ENCODE assay signal across 13 mouse cellular contexts in genomic region chr12:32489415-32490139, GRCm38 (mm10).
DNase-seq lines count a peak whose midpoint lies in the region; ATAC-seq and TF ChIP-seq lines count a peak whose summit lies in the region.
"Had no signal": no experiment of that assay in that cellular context is flagged by ENCODE, and none has a peak within 500 bp of the region (broad histone marks: within the 10 kb centered on the region; RNA-seq: fewer than 3 reads in every experiment).

No protein-coding gene starts in this region.

- no peak for TF ChIP-seq EP300 in MEL (IDR thresholded peaks at IDR 0.05; ENCODE audit: low read depth in 1 of 2, low read length in 2 of 2)

- peak; percentile 46 for DNase-seq in MEL (ENCODE audit: low read depth, low spot score)
- DNase-seq in cerebellum, adult 18-20 months, result no peak
- no peak for DNase-seq in urinary bladder, postnatal 4 days (ENCODE audit: low spot score in 2 of 2)
- DNase-seq: kidney, adult 2 months; left cerebral cortex, postnatal 4 days; lung, adult 2 months had no signal

- H3K4me2 ChIP-seq in hindbrain, embryonic 15.5 days, result peak overlapping the region; percentile 24; the same call in 1 of the 2 replicates
- H3K4me2 ChIP-seq in hindbrain, embryonic 12.5 days (replicated peaks), result no peak overlapping the region
- H3K4me2 ChIP-seq in forebrain, embryonic 16.5 days (ENCODE audit: low read length), result peak overlapping the region; percentile 28; the same call in 1 of the 2 replicates
- H3K4me2 ChIP-seq in midbrain, embryonic 15.5 days, result peak overlapping the region; percentile 25; the same call in 1 of the 2 replicates
- no peak overlapping the region for H3K4me2 ChIP-seq in heart, embryonic 12.5 days
- H3K4me2 ChIP-seq: heart, embryonic 13.5 days; stomach, embryonic 15.5 days had no signal

- no peak overlapping the region for H3K9ac ChIP-seq in hindbrain, embryonic 15.5 days
- no peak overlapping the region for H3K9ac ChIP-seq in hindbrain, embryonic 12.5 days
- H3K9ac ChIP-seq in MEL (ENCODE audit: control insufficient read depth, low read depth, low read length, poor library complexity, severe bottlenecking), result no peak overlapping the region
- no peak overlapping the region for H3K9ac ChIP-seq in forebrain, embryonic 16.5 days (replicated peaks; ENCODE audit: low read depth, low read length)
- no peak overlapping the region for H3K9ac ChIP-seq in midbrain, embryonic 15.5 days
- no peak overlapping the region for H3K9ac ChIP-seq in heart, embryonic 12.5 days
- H3K9ac ChIP-seq: heart, embryonic 13.5 days; stomach, embryonic 15.5 days had no signal

- no peaks in the 10 kb centered on the region for H3K27me3 ChIP-seq in hindbrain, embryonic 15.5 days
- H3K27me3 ChIP-seq in hindbrain, embryonic 12.5 days, result no peaks in the 10 kb centered on the region
- H3K27me3 ChIP-seq in MEL (ENCODE audit: control insufficient read depth in 1 of 2, insufficient read depth in 2 of 2, low read length in 2 of 2), result no peaks in the 10 kb centered on the region
- H3K27me3 ChIP-seq in forebrain, embryonic 16.5 days (replicated peaks; ENCODE audit: control insufficient read depth, insufficient read depth, low read length), result no peaks in the 10 kb centered on the region
- no peaks in the 10 kb centered on the region for H3K27me3 ChIP-seq in midbrain, embryonic 15.5 days (replicated peaks)
- no peaks in the 10 kb centered on the region for H3K27me3 ChIP-seq in heart, embryonic 12.5 days (replicated peaks)
- H3K27me3 ChIP-seq: heart, embryonic 13.5 days; stomach, embryonic 15.5 days had no signal

- 0 out of 2 replicates have a peak, but pooled peaks cover 3% of the 10 kb centered on the region for H3K4me1 ChIP-seq in hindbrain, embryonic 15.5 days (replicated peaks)
- no peaks in the 10 kb centered on the region for H3K4me1 ChIP-seq in hindbrain, embryonic 12.5 days
- H3K4me1 ChIP-seq in MEL (ENCODE audit: control insufficient read depth in 1 of 2, insufficient read depth in 2 of 2, low read length in 2 of 2), result 0 out of 4 replicates have a peak, but pooled peaks cover 0 to 2% of the 10 kb centered on the region in 2 experiments
- H3K4me1 ChIP-seq in forebrain, embryonic 16.5 days (replicated peaks; ENCODE audit: control insufficient read depth, insufficient read depth, low read length), result no peaks in the 10 kb centered on the region
- no peaks in the 10 kb centered on the region for H3K4me1 ChIP-seq in midbrain, embryonic 15.5 days
- 0 out of 2 replicates have a peak, but pooled peaks cover 7% of the 10 kb centered on the region for H3K4me1 ChIP-seq in heart, embryonic 12.5 days (replicated peaks)

- no peaks in the 10 kb centered on the region for H3K36me3 ChIP-seq in hindbrain, embryonic 15.5 days
- no peaks in the 10 kb centered on the region for H3K36me3 ChIP-seq in hindbrain, embryonic 12.5 days
- H3K36me3 ChIP-seq in MEL (ENCODE audit: control insufficient read depth in 1 of 2, insufficient read depth in 2 of 2, low read length in 2 of 2), result no peaks in the 10 kb centered on the region
- no peaks in the 10 kb centered on the region for H3K36me3 ChIP-seq in forebrain, embryonic 16.5 days (ENCODE audit: control insufficient read depth, insufficient read depth)
- H3K36me3 ChIP-seq in midbrain, embryonic 15.5 days (replicated peaks), result no peaks in the 10 kb centered on the region
- no peaks in the 10 kb centered on the region for H3K36me3 ChIP-seq in heart, embryonic 12.5 days
- H3K36me3 ChIP-seq: heart, embryonic 13.5 days; stomach, embryonic 15.5 days had no signal

- H3K27ac ChIP-seq in hindbrain, embryonic 15.5 days (replicated peaks), result no peak overlapping the region
- H3K27ac ChIP-seq in hindbrain, embryonic 12.5 days, result no peak overlapping the region
- no peak overlapping the region for H3K27ac ChIP-seq in MEL (ENCODE audit: control insufficient read depth, low read depth, low read length)
- H3K27ac ChIP-seq in forebrain, embryonic 16.5 days (ENCODE audit: low read length), result no peak overlapping the region
- no peak overlapping the region for H3K27ac ChIP-seq in midbrain, embryonic 15.5 days
- no peak overlapping the region for H3K27ac ChIP-seq in heart, embryonic 12.5 days (ENCODE audit: poor library complexity, severe bottlenecking)
- H3K27ac ChIP-seq: stomach, embryonic 15.5 days had no signal

- no peak for TF ChIP-seq POLR2A in MEL (IDR thresholded peaks at IDR 0.05; ENCODE audit: control insufficient read depth in 1 of 2, insufficient read depth in 1 of 2, low read depth in 1 of 2, low read length in 2 of 2, poor library complexity in 1 of 2)

- peak; percentile 92 for ATAC-seq in hindbrain, embryonic 15.5 days (ENCODE audit: low FRiP score, low read depth)
- no peak for ATAC-seq in hindbrain, embryonic 12.5 days (ENCODE audit: low FRiP score)
- ATAC-seq in forebrain, embryonic 16.5 days, result peak; percentile 92
- ATAC-seq in midbrain, embryonic 15.5 days (replicated peaks), result peak; percentile 95
- ATAC-seq in heart, embryonic 12.5 days (ENCODE audit: insufficient number of reproducible peaks, low FRiP score), result no peak

- no peaks in the 10 kb centered on the region for H3K79me2 ChIP-seq in MEL (ENCODE audit: control insufficient read depth, insufficient read depth, low read length, poor library complexity)

- TF ChIP-seq RAD21 in MEL (IDR thresholded peaks at IDR 0.05; ENCODE audit: low read depth, low read length), result no peak

- TF ChIP-seq CTCF in MEL (IDR thresholded peaks at IDR 0.05 in 2 of 3, conservative IDR thresholded peaks at IDR 0.05 in 1 of 3; ENCODE audit: control insufficient read depth in 1 of 3, insufficient read depth in 1 of 3, low read depth in 2 of 3, low read length in 3 of 3, poor library complexity in 1 of 3, severe bottlenecking in 1 of 3), result no peak

- H3K4me3 ChIP-seq in hindbrain, embryonic 15.5 days, result no peak overlapping the region
- no peak overlapping the region for H3K4me3 ChIP-seq in hindbrain, embryonic 12.5 days
- no peak overlapping the region for H3K4me3 ChIP-seq in MEL (ENCODE audit: control insufficient read depth in 1 of 2, insufficient read depth in 1 of 2, low read depth in 2 of 2, low read length in 2 of 2)
- no peak overlapping the region for H3K4me3 ChIP-seq in forebrain, embryonic 16.5 days (replicated peaks; ENCODE audit: low read length)
- H3K4me3 ChIP-seq in midbrain, embryonic 15.5 days, result no peak overlapping the region
- no peak overlapping the region for H3K4me3 ChIP-seq in heart, embryonic 12.5 days
- H3K4me3 ChIP-seq: heart, embryonic 13.5 days; stomach, embryonic 15.5 days had no signal

- H3K9me3 ChIP-seq in hindbrain, embryonic 15.5 days, result no peaks in the 10 kb centered on the region
- no peaks in the 10 kb centered on the region for H3K9me3 ChIP-seq in hindbrain, embryonic 12.5 days (replicated peaks)
- no peaks in the 10 kb centered on the region for H3K9me3 ChIP-seq in MEL (replicated peaks; ENCODE audit: insufficient read depth, low read length)
- H3K9me3 ChIP-seq in forebrain, embryonic 16.5 days (ENCODE audit: control insufficient read depth, low read length), result no peaks in the 10 kb centered on the region
- no peaks in the 10 kb centered on the region for H3K9me3 ChIP-seq in midbrain, embryonic 15.5 days
- H3K9me3 ChIP-seq in heart, embryonic 12.5 days (replicated peaks), result no peaks in the 10 kb centered on the region; the same call in 1 of the 2 replicates
- H3K9me3 ChIP-seq: heart, embryonic 13.5 days; stomach, embryonic 15.5 days had no signal

TF ChIP-seq in MEL, 35 proteins besides CTCF, POLR2A, EP300 and RAD21 (continues in another document):
- TF ChIP-seq POLR2AphosphoS2 (IDR thresholded peaks at IDR 0.05; ENCODE audit: low read length), result no peak
- peak; percentile 53; the same call in 1 of the 2 replicates for TF ChIP-seq ELF1 (IDR thresholded peaks at IDR 0.05; ENCODE audit: low read depth, low read length)
- TF ChIP-seq BHLHE40 (IDR thresholded peaks at IDR 0.05; ENCODE audit: borderline replicate concordance, low read depth, low read length), result no peak
- TF ChIP-seq ZNF384 (IDR thresholded peaks at IDR 0.05; ENCODE audit: low read depth, low read length), result no peak
- no peak for TF ChIP-seq GABPA (IDR thresholded peaks at IDR 0.05; ENCODE audit: low read depth, low read length)
- TF ChIP-seq CHD1 (IDR thresholded peaks at IDR 0.05; ENCODE audit: low read depth, low read length), result no peak
- TF ChIP-seq MAX (IDR thresholded peaks at IDR 0.05; ENCODE audit: low read length), result no peak
- no peak for TF ChIP-seq ZKSCAN1 (IDR thresholded peaks at IDR 0.05; ENCODE audit: low read depth, low read length)
- TF ChIP-seq E2F4 (IDR thresholded peaks at IDR 0.05; ENCODE audit: borderline replicate concordance, low read depth, low read length), result no peak
- peak; percentile 61 for TF ChIP-seq ETS1 (IDR thresholded peaks at IDR 0.05; ENCODE audit: low read depth, low read length)
- no peak for TF ChIP-seq MAFK (IDR thresholded peaks at IDR 0.05; ENCODE audit: borderline replicate concordance, low read depth, low read length)
- no peak for TF ChIP-seq POLR2AphosphoS5 (IDR thresholded peaks at IDR 0.05; ENCODE audit: borderline replicate concordance, low read depth, low read length)
- TF ChIP-seq USF2 (IDR thresholded peaks at IDR 0.05; ENCODE audit: borderline replicate concordance in 1 of 2, insufficient read depth in 1 of 2, low read depth in 1 of 2, low read length in 2 of 2), result no peak
- TF ChIP-seq CHD2 (IDR thresholded peaks at IDR 0.05; ENCODE audit: low read length), result no peak
- peak; percentile 46; the same call in 1 of the 2 replicates for TF ChIP-seq SIN3A (IDR thresholded peaks at IDR 0.05; ENCODE audit: low read length)
- TF ChIP-seq TBP (IDR thresholded peaks at IDR 0.05; ENCODE audit: low read depth, low read length), result no peak
- TF ChIP-seq USF1 (IDR thresholded peaks at IDR 0.05; ENCODE audit: low read depth, low read length), result peak; percentile 63; the same call in 1 of the 2 replicates
- TF ChIP-seq MAZ (IDR thresholded peaks at IDR 0.05; ENCODE audit: low read depth, low read length), result no peak
- no peak for TF ChIP-seq NRF1 (IDR thresholded peaks at IDR 0.05; ENCODE audit: insufficient read depth, low read depth, low read length, poor library complexity, severe bottlenecking)
- TF ChIP-seq JUND (IDR thresholded peaks at IDR 0.05; ENCODE audit: low read depth, low read length), result no peak
- TF ChIP-seq NELFE (IDR thresholded peaks at IDR 0.05; ENCODE audit: low read depth, low read length), result no peak
- no peak for TF ChIP-seq MXI1 (IDR thresholded peaks at IDR 0.05; ENCODE audit: low read depth, low read length)
- no peak for TF ChIP-seq TAL1 (IDR thresholded peaks at IDR 0.05; ENCODE audit: low read length)
- TF ChIP-seq UBTF (IDR thresholded peaks at IDR 0.05; ENCODE audit: borderline replicate concordance, insufficient read depth, low read depth, low read length), result no peak
- TF ChIP-seq KAT2A (conservative IDR thresholded peaks at IDR 0.05; ENCODE audit: low read depth, low read length), result no peak; the same call in 1 of the 2 replicates
- TF ChIP-seq TCF12 (IDR thresholded peaks at IDR 0.05; ENCODE audit: low read depth, low read length), result no peak
- no peak for TF ChIP-seq ZMIZ1 (IDR thresholded peaks at IDR 0.05; ENCODE audit: low read depth, low read length)
- peak; percentile 86 for TF ChIP-seq HCFC1 (IDR thresholded peaks at IDR 0.05; ENCODE audit: low read depth, low read length)

Comparison
In these comparisons a context has a peak if more than half of its experiments do, and no peak if none do; other contexts are left out.
1. ATAC-seq: peak in hindbrain, embryonic 15.5 days (single experiment), forebrain, embryonic 16.5 days (single experiment) and midbrain, embryonic 15.5 days (single experiment); none in hindbrain, embryonic 12.5 days (single experiment) and heart, embryonic 12.5 days (single experiment).
2. H3K4me2 ChIP-seq: peak in hindbrain, embryonic 15.5 days (single experiment), forebrain, embryonic 16.5 days (single experiment) and midbrain, embryonic 15.5 days (single experiment); none in hindbrain, embryonic 12.5 days (single experiment) and heart, embryonic 12.5 days (single experiment).